Mouse (Mus musculus): ENCODE measurements around the gene Dtl.

- no peak for TF ChIP-seq CTCF (IDR thresholded peaks at IDR 0.05; ENCODE audit: low read depth)
- TF ChIP-seq EP300 (IDR thresholded peaks at IDR 0.05; ENCODE audit: low read depth): no peak
These were observed 45.8 kb upstream of the Dtl start for GRCm38 (mm10) chr1:191621096-191621495.

All from liver, postnatal 0 days (tissue).